Mouse (Mus musculus): ENCODE measurements around the gene Ly75.

DNA sequence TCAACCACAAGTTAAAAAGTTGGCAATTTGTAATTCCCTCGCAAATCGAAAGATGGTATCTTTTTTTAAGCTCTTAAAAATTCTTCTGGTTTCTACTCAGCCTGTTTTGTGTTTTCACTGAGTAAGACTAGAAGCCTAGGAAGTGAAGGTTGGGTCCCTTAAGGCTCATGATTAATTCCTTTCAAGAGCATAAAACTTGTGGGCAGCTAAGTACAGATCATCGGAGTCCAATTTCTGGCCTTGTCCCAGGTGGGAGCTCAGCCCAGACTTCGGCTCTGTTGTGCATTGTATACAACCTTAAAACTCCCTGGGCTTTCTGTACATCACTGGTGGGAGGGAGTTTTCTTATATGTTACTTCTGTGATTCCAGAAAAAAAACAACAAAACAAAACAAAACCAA is 79.3 kb downstream of the Ly75 start:
- TF ChIP-seq POLR2A (IDR thresholded peaks at IDR 0.05; ENCODE audit: insufficient read depth, low read depth, low read length) (no peak), CTCF (IDR thresholded peaks at IDR 0.05) (no peak), EP300 (IDR thresholded peaks at IDR 0.05; ENCODE audit: insufficient read depth, low read depth, low read length) (no peak)

All from heart, adult 2 months (tissue).